Mouse (Mus musculus): Measurements from ENCODE around the gene Bhlha9. TPM values are rescaled to one million over a fixed set of nuclear protein-coding genes. Genes with fewer than 3 reads are reported as not detected.
A peak's percentile ranks its signal among the peaks of the same experiment; 100 is the strongest.

Bhlha9 gene
- polyA plus RNA-seq, 1 experiment, result not detected

- H3K36me3 ChIP-seq (ENCODE audit: control insufficient read depth, insufficient read depth), result no peaks in the 10 kb centered on the region
- H3K4me2 ChIP-seq (ENCODE audit: low read depth), result peak overlapping the region; percentile 89
- TF ChIP-seq MYOG (IDR thresholded peaks at IDR 0.05; ENCODE audit: control insufficient read depth in 1 of 3, insufficient read depth in 1 of 3, insufficient read length in 2 of 3, low read depth in 2 of 3) (no peak), E2F4 (IDR thresholded peaks at IDR 0.05; ENCODE audit: insufficient read depth) (no peak), MAX (IDR thresholded peaks at IDR 0.05; ENCODE audit: low read depth) (no peak), SRF (IDR thresholded peaks at IDR 0.05; ENCODE audit: control insufficient read depth, insufficient read length, low read depth) (no peak), POLR2A (IDR thresholded peaks at IDR 0.05; ENCODE audit: insufficient read length, low read depth) (no peak), TCF3 (IDR thresholded peaks at IDR 0.05; ENCODE audit: insufficient read length, low read depth) (no peak)
- H3K27me3 ChIP-seq (ENCODE audit: control insufficient read depth, insufficient read depth, insufficient read length), result no peaks in the 10 kb centered on the region
- no peaks in the 10 kb centered on the region for H3K79me2 ChIP-seq (ENCODE audit: control insufficient read depth, insufficient read depth)
- no peak overlapping the region for H3ac ChIP-seq (ENCODE audit: control insufficient read depth, insufficient read length)
- peak overlapping the region; percentile 12 for H3K4me3 ChIP-seq
Measured at GRCm38 (mm10) chr11:76647500-76647899, 24.8 kb upstream of the Bhlha9 start.

GRCm38 (mm10) chr11:76650862-76651560 lies 21.3 kb upstream of the Bhlha9 start:
- H3ac ChIP-seq (ENCODE audit: control insufficient read depth, insufficient read length), result no peak overlapping the region
- H3K36me3 ChIP-seq (ENCODE audit: control insufficient read depth, insufficient read depth), result no peaks in the 10 kb centered on the region
- TF ChIP-seq CEBPB (IDR thresholded peaks at IDR 0.05; ENCODE audit: insufficient read depth, poor library complexity, severe bottlenecking), result no peak
- no peak for TF ChIP-seq SRF (IDR thresholded peaks at IDR 0.05; ENCODE audit: control insufficient read depth, insufficient read length, low read depth)
- TF ChIP-seq USF1 (IDR thresholded peaks at IDR 0.05; ENCODE audit: low read depth), result peak; percentile 28
- TF ChIP-seq POLR2A (IDR thresholded peaks at IDR 0.05; ENCODE audit: insufficient read length, low read depth), result no peak
- no peak for TF ChIP-seq TCF12 (IDR thresholded peaks at IDR 0.05; ENCODE audit: insufficient read depth, poor library complexity, severe bottlenecking)
- no peak for TF ChIP-seq MAX (IDR thresholded peaks at IDR 0.05; ENCODE audit: low read depth)
- TF ChIP-seq MYOD1 (IDR thresholded peaks at IDR 0.05; ENCODE audit: control insufficient read depth in 1 of 3, insufficient read length in 2 of 3, low read depth in 2 of 3), result no peak
- no peaks in the 10 kb centered on the region for H3K79me2 ChIP-seq (ENCODE audit: control insufficient read depth, insufficient read depth)
- H3K4me2 ChIP-seq (ENCODE audit: low read depth), result no peak overlapping the region
- no peak overlapping the region for H3K4me3 ChIP-seq
- H3K27me3 ChIP-seq (ENCODE audit: control insufficient read depth, insufficient read depth, insufficient read length), result no peaks in the 10 kb centered on the region

- TF ChIP-seq MYOG (IDR thresholded peaks at IDR 0.05; ENCODE audit: control insufficient read depth in 1 of 3, insufficient read depth in 1 of 3, insufficient read length in 2 of 3, low read depth in 2 of 3) (no peak), USF1 (IDR thresholded peaks at IDR 0.05; ENCODE audit: low read depth) (no peak), REST (IDR thresholded peaks at IDR 0.05; ENCODE audit: insufficient read depth, insufficient read length) (no peak), POLR2AphosphoS2 (IDR thresholded peaks at IDR 0.05; ENCODE audit: insufficient read length, low read depth) (no peak), MAX (IDR thresholded peaks at IDR 0.05; ENCODE audit: low read depth) (no peak), TCF3 (IDR thresholded peaks at IDR 0.05; ENCODE audit: insufficient read length, low read depth) (no peak), TCF12 (IDR thresholded peaks at IDR 0.05; ENCODE audit: insufficient read depth, poor library complexity, severe bottlenecking) (no peak), POLR2A (IDR thresholded peaks at IDR 0.05; ENCODE audit: insufficient read length, low read depth) (no peak), SRF (IDR thresholded peaks at IDR 0.05; ENCODE audit: control insufficient read depth, insufficient read length, low read depth) (no peak), MYOD1 (IDR thresholded peaks at IDR 0.05; ENCODE audit: control insufficient read depth in 1 of 3, insufficient read length in 2 of 3, low read depth in 2 of 3) (no peak), E2F4 (IDR thresholded peaks at IDR 0.05; ENCODE audit: insufficient read depth) (no peak), CEBPB (IDR thresholded peaks at IDR 0.05; ENCODE audit: insufficient read depth, poor library complexity, severe bottlenecking) (no peak)
- Histone ChIP-seq H3K27me3 (ENCODE audit: control insufficient read depth, insufficient read depth, insufficient read length) (no peaks in the 10 kb centered on the region), H3K36me3 (ENCODE audit: control insufficient read depth, insufficient read depth) (no peaks in the 10 kb centered on the region), H3K4me2 (ENCODE audit: low read depth) (no peak overlapping the region), H3K79me2 (ENCODE audit: control insufficient read depth, insufficient read depth) (no peaks in the 10 kb centered on the region), H3K4me3 (no peak overlapping the region), H3ac (ENCODE audit: control insufficient read depth, insufficient read length) (no peak overlapping the region)
Measured at GRCm38 (mm10) chr11:76652838-76653334, 19.4 kb upstream of the Bhlha9 start.

- TF ChIP-seq POLR2AphosphoS2 (IDR thresholded peaks at IDR 0.05; ENCODE audit: insufficient read length, low read depth), result no peak
- TF ChIP-seq CEBPB (IDR thresholded peaks at IDR 0.05; ENCODE audit: insufficient read depth, poor library complexity, severe bottlenecking), result no peak
- TF ChIP-seq TCF3 (IDR thresholded peaks at IDR 0.05; ENCODE audit: insufficient read length, low read depth), result no peak
- no peak for TF ChIP-seq REST (IDR thresholded peaks at IDR 0.05; ENCODE audit: insufficient read depth, insufficient read length)
- TF ChIP-seq MYOD1 (IDR thresholded peaks at IDR 0.05; ENCODE audit: control insufficient read depth in 1 of 3, insufficient read length in 2 of 3, low read depth in 2 of 3), result no peak
- no peak for TF ChIP-seq USF1 (IDR thresholded peaks at IDR 0.05; ENCODE audit: low read depth)
- no peak for TF ChIP-seq E2F4 (IDR thresholded peaks at IDR 0.05; ENCODE audit: insufficient read depth)
- no peak for TF ChIP-seq MYOG (IDR thresholded peaks at IDR 0.05; ENCODE audit: control insufficient read depth in 1 of 3, insufficient read depth in 1 of 3, insufficient read length in 2 of 3, low read depth in 2 of 3)
- no peak for TF ChIP-seq MAX (IDR thresholded peaks at IDR 0.05; ENCODE audit: low read depth)
- no peak for TF ChIP-seq TCF12 (IDR thresholded peaks at IDR 0.05; ENCODE audit: insufficient read depth, poor library complexity, severe bottlenecking)
- no peak for TF ChIP-seq SRF (IDR thresholded peaks at IDR 0.05; ENCODE audit: control insufficient read depth, insufficient read length, low read depth)
- no peak for TF ChIP-seq POLR2A (IDR thresholded peaks at IDR 0.05; ENCODE audit: insufficient read length, low read depth)
- Histone ChIP-seq H3K4me3 (no peak overlapping the region), H3K27me3 (ENCODE audit: control insufficient read depth, insufficient read depth, insufficient read length) (no peaks in the 10 kb centered on the region), H3K36me3 (ENCODE audit: control insufficient read depth, insufficient read depth) (no peaks in the 10 kb centered on the region), H3K79me2 (ENCODE audit: control insufficient read depth, insufficient read depth) (no peaks in the 10 kb centered on the region), H3ac (ENCODE audit: control insufficient read depth, insufficient read length) (no peak overlapping the region), H3K4me2 (ENCODE audit: low read depth) (peak overlapping the region; percentile 88)
Measured at GRCm38 (mm10) chr11:76655106-76655505, 17.2 kb upstream of the Bhlha9 start.
